19 mouse cellular contexts compared by ENCODE assay signal in the genomic region with DNA sequence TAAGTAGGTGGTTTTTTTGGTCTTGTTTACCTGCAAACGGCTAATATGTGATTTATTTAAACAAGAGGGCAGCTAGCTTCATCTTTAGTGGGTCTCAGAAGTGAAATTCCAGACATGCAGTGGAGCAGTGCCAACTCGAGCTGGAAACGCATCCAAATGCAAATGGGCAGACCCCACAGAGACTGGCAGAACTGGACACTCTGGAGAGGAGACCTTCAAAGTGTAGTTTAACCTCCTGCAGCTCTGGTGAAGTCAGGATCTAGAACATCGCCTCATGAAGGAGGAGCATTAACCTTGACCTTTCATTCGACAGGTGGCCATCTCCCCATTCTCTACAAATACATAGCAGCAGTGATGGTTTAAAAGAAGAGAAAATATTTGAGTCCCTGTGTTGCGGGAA.
DNase-seq lines count a peak whose midpoint lies in the region; ATAC-seq and TF ChIP-seq lines count a peak whose summit lies in the region.
"Had no signal": no experiment of that assay in that cellular context is flagged by ENCODE, and none has a peak within 500 bp of the region (broad histone marks: within the 10 kb centered on the region; RNA-seq: fewer than 3 reads in every experiment).

No protein-coding gene starts in this region.

- H3K9me3 ChIP-seq in midbrain, embryonic 11.5 days (ENCODE audit: control insufficient read depth, low read length): no peaks in the 10 kb centered on the region
- H3K9me3 ChIP-seq in midbrain, embryonic 13.5 days: no peaks in the 10 kb centered on the region
- H3K9me3 ChIP-seq: embryonic facial prominence, embryonic 12.5 days; forebrain, embryonic 15.5 days; G1E; hindbrain, embryonic 12.5 days had no signal

- no peak for TF ChIP-seq POLR2A in kidney, adult 2 months (IDR thresholded peaks at IDR 0.05; ENCODE audit: low read depth, low read length)

- no peak for ATAC-seq in midbrain, embryonic 11.5 days (ENCODE audit: low FRiP score)
- no peak for ATAC-seq in midbrain, embryonic 13.5 days
- ATAC-seq: forebrain, embryonic 15.5 days had no signal

- no peaks in the 10 kb centered on the region for H3K4me1 ChIP-seq in kidney, adult 2 months (ENCODE audit: control insufficient read depth, insufficient read depth, low read length)
- no peaks in the 10 kb centered on the region for H3K4me1 ChIP-seq in midbrain, embryonic 11.5 days (ENCODE audit: control insufficient read depth, insufficient read depth, low read length)
- no peaks in the 10 kb centered on the region for H3K4me1 ChIP-seq in midbrain, embryonic 13.5 days (replicated peaks)
- H3K4me1 ChIP-seq: embryonic facial prominence, embryonic 12.5 days; forebrain, embryonic 15.5 days; hindbrain, embryonic 12.5 days had no signal

- H3K4me2 ChIP-seq in midbrain, embryonic 11.5 days: no peak overlapping the region
- H3K4me2 ChIP-seq in midbrain, embryonic 13.5 days (replicated peaks): no peak overlapping the region
- H3K4me2 ChIP-seq: embryonic facial prominence, embryonic 12.5 days; forebrain, embryonic 15.5 days; hindbrain, embryonic 12.5 days had no signal

- H3K9ac ChIP-seq in midbrain, embryonic 11.5 days (ENCODE audit: low read length): no peak overlapping the region
- no peak overlapping the region for H3K9ac ChIP-seq in midbrain, embryonic 13.5 days (replicated peaks)
- H3K9ac ChIP-seq: embryonic facial prominence, embryonic 12.5 days; forebrain, embryonic 15.5 days; hindbrain, embryonic 12.5 days had no signal

- peak; percentile 13 for DNase-seq in kidney, adult 2 months
- DNase-seq in kidney, adult 18-20 months: no peak
- DNase-seq in midbrain, embryonic 11.5 days (ENCODE audit: low spot score, missing footprints): peak; percentile 60
- peak; percentile 58 for DNase-seq in kidney, postnatal 10 days
- DNase-seq in spleen, postnatal 14 days (ENCODE audit: low spot score in 2 of 2): no peak
- DNase-seq in layer of hippocampus, adult 8-10 months (ENCODE audit: low spot score in 2 of 2): no peak
- DNase-seq: adrenal gland, adult 8-10 months; adrenal gland, postnatal 36 days; cerebellum, adult 2 months; cerebellum, postnatal 25 days; gastrocnemius, postnatal 36 days; heart, postnatal 10 days; heart, postnatal 4 days had no signal

- WGBS in kidney, adult 2 months: 47% methylated on average over 6 of the region's 6 CpGs
- 87% methylated on average over 6 of the region's 6 CpGs for WGBS in midbrain, embryonic 11.5 days
- 83% methylated on average over 6 of the region's 6 CpGs for WGBS in midbrain, embryonic 13.5 days

- H3K27ac ChIP-seq in kidney, adult 2 months (ENCODE audit: insufficient read depth, low read depth, low read length): no peak overlapping the region
- H3K27ac ChIP-seq in midbrain, embryonic 11.5 days (ENCODE audit: low read depth, low read length): no peak overlapping the region
- no peak overlapping the region for H3K27ac ChIP-seq in midbrain, embryonic 13.5 days
- H3K27ac ChIP-seq: embryonic facial prominence, embryonic 12.5 days; forebrain, embryonic 15.5 days; hindbrain, embryonic 12.5 days had no signal

- no peak overlapping the region for H3K4me3 ChIP-seq in kidney, adult 2 months (ENCODE audit: insufficient read depth, low read depth, low read length)
- H3K4me3 ChIP-seq in midbrain, embryonic 11.5 days (ENCODE audit: low read depth, low read length): no peak overlapping the region
- no peak overlapping the region for H3K4me3 ChIP-seq in midbrain, embryonic 13.5 days (replicated peaks)
- H3K4me3 ChIP-seq: embryonic facial prominence, embryonic 12.5 days; forebrain, embryonic 15.5 days; hindbrain, embryonic 12.5 days had no signal

- no peak for TF ChIP-seq CTCF in kidney, adult 2 months (conservative IDR thresholded peaks at IDR 0.05; ENCODE audit: insufficient read depth, insufficient read length, low read depth, low read length)

- no peaks in the 10 kb centered on the region for H3K36me3 ChIP-seq in kidney, adult 2 months (ENCODE audit: control insufficient read depth, insufficient read depth, low read length)
- H3K36me3 ChIP-seq in midbrain, embryonic 11.5 days (ENCODE audit: control insufficient read depth, insufficient read depth, low read length): no peaks in the 10 kb centered on the region
- H3K36me3 ChIP-seq in midbrain, embryonic 13.5 days: no peaks in the 10 kb centered on the region
- H3K36me3 ChIP-seq: embryonic facial prominence, embryonic 12.5 days; forebrain, embryonic 15.5 days; G1E; hindbrain, embryonic 12.5 days had no signal

- H3K27me3 ChIP-seq in kidney, adult 2 months (replicated peaks; ENCODE audit: control insufficient read depth, insufficient read depth, low read length): no peaks in the 10 kb centered on the region
- H3K27me3 ChIP-seq in midbrain, embryonic 11.5 days (ENCODE audit: control insufficient read depth, insufficient read depth, low read length): no peaks in the 10 kb centered on the region
- no peaks in the 10 kb centered on the region for H3K27me3 ChIP-seq in midbrain, embryonic 13.5 days
- H3K27me3 ChIP-seq: CH12.LX; embryonic facial prominence, embryonic 12.5 days; forebrain, embryonic 15.5 days; hindbrain, embryonic 12.5 days had no signal

Comparison
In these comparisons a context has a peak if more than half of its experiments do, and no peak if none do; other contexts are left out.
1. DNase-seq: peak in kidney, adult 2 months (single experiment), midbrain, embryonic 11.5 days (single experiment) and kidney, postnatal 10 days (single experiment); none in kidney, adult 18-20 months (single experiment), spleen, postnatal 14 days (0 of 2) and layer of hippocampus, adult 8-10 months (0 of 2).